Mouse (Mus musculus): Measurements from ENCODE around the gene Myo18b.

Myo18b gene

DNA sequence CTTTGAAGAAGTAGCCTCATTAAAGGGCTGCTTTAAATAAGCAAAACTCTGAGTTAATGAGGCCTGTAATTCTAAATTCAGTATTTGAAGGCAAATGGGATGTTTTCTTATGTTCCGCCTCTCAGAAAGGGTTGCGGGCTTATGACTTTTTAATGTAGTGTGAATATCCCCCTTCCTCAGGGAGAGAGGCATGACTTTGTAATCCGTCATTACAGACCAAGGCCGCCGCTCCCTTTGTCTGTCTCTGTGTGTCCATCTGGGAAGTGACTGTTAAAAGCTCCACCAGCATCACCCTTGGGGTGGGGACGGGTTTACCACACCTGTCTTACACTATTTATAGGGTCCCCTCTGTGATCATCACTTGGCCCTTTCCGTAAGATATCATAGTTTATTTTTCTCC lies 100.1 kb downstream of the Myo18b start:
- DNase-seq, result no peak

DNA sequence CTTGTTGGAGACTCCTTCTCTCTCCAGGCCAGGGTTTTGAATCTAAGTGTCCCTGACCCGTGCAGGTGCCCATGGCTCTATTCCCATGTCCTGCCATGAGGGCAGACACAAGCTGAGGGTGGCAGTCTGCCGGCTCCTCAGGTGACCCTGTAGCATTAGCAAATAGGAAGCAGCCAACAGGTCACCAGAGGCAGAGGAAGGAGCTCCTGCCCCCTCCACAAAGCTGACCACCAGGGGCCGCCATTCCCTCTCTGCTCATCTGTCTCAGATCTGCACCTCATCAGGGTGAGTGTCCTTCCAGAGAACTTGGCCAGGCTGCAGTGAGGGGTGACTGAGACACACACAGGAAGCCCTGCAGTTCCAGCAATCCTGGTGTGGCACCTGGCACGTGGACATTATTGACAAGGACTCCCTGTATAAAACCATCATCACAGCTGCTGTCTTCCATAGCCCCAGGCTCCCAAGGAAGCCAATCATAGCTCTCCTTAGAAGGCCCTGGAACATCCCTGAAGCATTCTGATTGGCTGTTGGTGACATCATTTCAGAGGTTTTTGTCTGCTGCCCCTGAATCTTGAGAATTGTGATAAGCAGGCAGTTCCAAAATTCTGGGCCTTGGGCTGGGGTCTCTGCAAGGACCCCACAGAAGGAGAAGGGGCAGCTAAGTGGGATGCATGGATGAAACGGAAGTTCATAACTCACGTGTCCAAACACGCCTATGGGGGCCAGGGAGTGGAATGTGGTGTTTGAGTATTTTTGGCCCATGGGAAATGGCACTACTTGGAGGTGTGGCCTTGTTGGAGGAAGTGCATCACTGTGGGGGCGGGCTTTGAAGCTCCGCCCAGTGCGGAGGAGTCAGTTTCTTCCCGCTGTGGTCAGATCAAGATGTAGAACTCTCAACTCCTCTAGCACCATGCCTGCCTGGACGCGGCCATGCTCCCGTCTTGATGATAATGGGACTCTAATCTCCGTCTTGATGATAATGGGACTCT lies 104.1 kb downstream of the Myo18b start:
- DNase-seq, result peak in 1 of 2 experiments; percentile 13

DNA sequence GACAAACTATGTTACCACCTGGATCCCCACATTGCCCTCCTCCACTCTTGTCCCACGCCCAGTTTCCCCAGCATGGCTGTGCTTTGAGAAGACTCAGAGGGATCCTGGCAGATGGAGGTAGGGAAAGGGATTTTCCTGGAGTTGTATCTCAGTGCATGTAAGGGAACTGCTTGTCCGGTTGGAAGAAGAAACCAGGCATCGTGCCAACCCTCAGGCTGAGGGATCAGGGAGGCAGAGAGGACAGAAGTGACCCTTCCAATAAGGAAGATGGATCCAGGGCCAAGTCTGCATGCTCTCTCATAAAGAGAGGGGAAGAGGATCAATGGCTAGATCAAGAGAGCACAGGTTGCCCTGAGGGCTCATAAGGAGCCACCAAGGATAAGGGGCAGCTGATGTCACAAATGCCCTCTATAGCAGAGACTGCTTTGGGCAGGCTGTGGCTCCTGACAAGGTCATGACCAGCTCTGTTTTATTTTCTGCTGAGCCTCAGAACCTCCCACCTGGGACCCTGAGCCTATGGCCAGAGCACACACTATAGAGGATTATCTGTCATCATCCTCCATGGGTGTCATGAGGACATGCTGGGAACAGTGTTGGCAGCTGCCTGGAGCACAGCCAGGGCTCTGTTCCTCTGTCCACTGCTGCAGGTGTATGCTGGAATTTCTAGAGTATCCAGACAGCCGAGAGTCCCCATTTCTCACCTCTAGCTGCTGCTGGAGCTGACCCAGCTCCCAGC lies 105.6 kb downstream of the Myo18b start:
- DNase-seq, result no peak

DNA sequence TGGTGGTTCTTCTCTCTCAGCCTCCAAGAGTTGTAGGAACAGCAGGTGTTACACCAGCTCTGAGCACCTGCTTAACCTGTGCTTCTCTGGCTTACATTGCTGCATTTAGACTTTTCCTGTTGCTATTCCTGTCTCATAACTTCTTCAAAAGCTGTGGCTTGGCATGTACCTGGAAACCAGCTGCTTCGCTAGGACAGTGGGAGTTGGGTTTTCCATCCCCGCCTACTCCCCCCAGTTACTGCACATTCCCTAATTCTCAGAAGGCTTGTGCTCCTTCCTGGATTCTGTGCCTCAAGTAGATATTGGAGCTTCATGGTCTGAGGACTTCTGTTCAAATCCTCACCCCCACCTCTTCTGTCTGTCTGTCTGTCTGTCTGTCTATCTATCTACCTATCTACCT lies 107.7 kb downstream of the Myo18b start:
- no peak for DNase-seq

DNA sequence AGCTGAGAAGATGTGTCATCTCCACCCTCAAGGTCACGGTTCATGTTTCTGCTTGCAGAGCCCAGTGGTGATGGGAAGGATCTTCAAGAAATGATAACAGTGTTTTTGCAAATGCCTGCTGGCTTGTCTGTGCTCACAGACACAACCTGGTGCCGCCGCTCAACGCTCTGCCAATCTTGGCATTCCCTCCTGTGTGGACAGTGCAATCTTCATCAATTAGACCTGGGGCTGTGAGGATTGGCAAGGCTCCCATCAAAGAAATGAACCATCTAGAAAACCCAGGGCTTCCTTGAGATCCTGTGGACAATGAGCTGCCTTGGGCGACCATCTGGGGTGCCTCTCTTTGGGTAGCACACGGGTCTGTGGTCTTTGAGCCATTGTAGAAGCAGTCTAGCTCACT lies 109.4 kb downstream of the Myo18b start:
- no peak for DNase-seq

DNA sequence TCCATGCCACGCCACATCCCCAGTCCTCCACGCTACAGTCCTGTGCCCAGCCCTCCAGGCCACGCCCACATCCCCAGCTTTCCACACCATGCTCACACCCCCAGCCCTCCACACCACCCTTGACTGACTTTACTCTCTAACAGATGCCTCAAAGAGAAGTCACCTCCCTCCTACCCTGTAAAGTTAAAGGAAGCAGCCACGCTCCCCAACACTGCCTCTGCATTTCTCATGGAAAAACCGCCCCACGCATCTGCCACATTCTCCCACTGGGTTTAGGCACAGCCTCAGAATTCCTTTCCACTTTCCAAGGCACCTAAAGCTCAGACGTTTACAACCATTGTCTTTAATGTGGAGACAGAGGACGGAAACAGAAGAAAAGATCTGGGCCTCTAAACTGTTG lies 110.1 kb downstream of the Myo18b start:
- no peak for DNase-seq

DNA sequence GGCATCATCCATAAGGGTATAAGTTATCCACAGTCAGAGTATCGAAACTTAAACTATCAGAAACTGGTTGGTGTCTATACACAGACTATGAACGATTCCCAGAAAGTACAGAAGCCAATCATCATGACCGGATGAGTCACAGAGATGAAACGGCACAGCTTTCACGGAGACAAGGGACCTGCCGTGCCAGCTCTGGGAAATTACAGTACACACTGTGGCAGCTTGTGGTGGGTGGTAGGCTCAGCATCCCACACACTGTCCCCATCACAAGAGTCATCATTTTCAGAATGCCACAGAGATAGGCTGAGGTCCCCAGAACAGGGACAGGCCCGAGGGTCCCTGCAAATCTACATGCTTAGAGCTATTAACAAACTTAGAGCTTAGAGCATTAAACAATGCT lies 114.4 kb downstream of the Myo18b start:
- DNase-seq, result no peak

DNA sequence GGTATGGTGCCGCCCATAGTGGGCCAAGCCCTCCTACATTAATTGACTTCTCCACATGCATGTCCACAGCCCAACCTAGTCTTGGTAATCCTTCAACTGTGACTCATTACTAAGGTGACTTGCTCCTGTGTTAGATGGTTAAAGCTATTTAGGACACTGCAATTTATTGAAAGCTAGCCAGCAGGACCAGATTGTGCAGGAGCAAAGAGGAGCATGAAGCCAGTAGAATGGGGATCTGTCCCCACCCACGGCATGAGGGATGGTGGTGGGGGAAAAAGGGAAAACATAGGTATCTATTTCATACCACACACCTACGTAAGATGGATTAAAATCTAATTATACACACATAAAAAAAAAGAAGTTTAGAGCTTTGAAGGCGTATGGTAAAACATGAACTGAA lies 114.9 kb downstream of the Myo18b start:
- DNase-seq, result no peak

DNA sequence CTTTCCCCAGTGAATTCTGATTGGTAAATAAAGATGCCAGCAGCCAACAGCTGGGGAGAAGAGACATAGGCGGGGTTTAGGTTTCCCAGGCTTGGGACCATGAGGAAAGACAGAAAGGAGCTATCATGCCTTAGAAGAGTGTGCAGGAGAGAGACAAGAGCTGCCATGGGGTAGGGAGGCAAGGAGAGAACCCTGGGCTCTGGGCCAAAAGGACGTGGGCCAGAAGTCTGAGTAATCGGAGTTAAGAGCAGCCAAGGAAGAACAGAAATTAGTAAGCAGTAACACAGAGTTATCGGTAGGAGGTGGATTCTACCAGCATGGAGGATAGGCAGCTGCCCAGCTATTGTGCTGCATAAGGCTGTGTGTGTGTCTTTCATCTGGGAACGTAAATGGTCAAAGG lies 115.8 kb downstream of the Myo18b start:
- peak in 1 of 2 experiments; percentile 24 for DNase-seq

DNA sequence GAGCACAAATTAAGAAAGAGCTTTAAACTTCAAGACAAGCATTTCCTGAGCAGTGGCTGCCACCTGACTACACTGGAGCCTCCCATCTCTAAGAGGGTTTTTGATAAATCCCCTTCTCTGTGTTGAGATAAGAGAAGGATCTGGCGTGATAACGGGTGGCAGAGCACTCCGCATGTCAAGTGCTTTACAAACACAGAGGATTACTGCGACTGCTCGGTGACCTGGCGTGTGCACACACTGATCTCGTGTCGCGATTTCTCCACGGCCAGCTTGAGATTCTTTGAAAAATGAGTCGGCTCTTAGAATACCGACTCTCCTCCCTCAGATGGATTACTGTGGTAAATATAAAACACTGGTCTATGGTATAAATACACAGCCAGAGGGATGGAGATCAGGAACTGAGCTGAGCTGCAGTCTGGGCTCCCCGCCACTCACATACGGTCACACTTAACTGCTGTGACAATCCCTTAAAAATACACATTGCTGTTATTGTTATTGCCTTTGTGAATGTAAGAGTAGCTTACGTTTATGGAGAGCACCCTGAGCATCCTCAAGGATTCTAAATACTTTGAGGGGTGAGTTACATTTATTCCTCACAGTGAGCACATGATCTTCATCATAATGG lies 119.3 kb downstream of the Myo18b start:
- no peak for DNase-seq

DNA sequence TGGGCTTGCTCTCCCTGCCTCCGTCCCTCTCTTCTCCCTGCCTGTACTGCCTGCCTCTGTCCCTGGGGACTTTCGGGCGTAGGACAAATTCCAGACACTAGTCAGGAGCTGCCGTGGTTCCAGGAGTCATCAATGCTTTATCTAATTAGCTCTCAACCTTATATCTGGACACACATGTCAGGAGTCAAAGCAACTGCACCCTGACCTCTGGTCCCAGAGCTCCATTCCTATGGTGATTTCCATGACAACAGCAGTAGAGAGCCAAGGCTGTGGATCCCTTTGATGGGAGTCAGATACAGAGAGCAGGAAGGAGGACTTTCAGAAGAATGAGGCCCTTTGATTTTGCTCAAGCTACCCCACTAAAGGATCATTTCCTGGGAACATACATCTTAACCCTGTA lies 122.7 kb downstream of the Myo18b start:
- no peak for DNase-seq

DNA sequence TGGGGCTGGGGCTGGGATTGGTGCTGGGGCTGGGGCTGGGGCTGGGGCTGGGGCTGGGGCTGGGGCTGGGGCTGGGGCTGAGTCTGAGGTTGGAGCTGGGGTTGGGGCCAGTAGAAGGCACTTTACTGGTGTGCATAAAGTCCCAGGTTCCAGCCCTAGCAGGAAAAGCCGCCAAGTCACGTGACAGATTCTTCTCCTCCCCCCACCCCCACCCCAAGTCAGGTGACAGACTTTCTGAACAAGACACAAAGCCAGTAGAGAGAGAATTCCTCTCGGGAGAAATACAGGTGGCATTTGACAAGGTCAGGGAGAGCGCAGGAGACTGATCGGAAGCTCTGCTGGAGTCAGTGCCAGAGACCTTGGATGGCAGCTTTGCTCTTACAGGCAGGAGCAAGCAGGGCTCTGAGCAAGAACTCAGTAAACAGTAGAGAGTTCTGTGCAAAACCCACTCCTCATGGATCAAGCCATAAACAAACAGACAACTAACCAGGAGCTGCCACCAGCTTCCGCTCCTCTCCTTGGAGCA lies 124.7 kb downstream of the Myo18b start:
- DNase-seq, result no peak

DNA sequence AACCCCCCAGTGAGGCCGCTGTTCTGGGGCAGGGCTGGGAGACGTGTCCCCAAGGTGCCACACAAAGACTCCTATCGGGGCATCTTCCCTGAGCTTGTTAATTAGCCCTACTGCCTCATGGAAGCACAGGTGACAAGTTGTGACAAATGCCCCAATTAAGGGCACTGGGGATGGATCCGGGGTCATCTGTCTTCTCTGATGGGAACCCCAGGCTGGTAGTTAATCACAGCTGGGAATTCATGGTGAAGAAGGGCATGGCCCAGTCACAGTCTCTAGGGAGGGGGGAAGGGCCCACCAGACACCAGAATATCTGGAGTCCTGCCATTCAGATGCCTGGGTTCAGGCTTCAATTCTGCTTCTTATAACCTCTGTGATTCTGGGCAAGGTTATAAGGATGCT lies 126.4 kb downstream of the Myo18b start:
- no peak for DNase-seq

DNA sequence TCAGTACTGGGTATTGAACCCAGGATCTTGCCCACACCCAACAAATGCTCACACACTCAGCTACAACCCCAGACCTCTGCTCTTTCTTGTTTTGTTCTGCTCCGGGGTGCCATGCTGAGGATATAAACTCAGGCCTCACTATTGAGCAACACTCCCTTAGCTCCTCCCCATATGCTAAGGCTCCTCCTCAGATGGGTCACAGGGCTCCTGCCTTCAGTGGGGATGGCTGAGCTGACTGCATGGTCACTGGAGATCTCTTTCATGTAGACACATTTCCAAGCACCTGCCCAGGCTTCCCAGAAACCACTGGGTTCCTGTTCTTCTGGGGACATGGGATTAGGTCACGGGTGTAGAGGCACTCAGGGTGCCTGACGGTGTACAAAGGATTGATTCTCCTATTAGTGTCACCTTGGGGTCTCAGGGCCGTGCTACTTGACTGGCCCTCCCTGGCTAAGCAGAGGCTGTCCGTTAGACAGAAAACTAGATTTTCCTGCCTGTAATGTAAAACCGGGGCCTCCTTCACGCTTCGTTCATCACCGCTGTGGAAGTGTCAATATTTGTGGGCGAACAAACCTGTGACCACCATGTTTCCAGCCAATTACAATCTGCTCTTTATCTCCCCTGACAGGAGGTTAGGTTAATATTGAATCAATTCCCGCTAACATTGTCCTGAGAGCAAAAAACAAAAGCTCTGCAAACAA lies 127.0 kb downstream of the Myo18b start:
- DNase-seq, result no peak

DNA sequence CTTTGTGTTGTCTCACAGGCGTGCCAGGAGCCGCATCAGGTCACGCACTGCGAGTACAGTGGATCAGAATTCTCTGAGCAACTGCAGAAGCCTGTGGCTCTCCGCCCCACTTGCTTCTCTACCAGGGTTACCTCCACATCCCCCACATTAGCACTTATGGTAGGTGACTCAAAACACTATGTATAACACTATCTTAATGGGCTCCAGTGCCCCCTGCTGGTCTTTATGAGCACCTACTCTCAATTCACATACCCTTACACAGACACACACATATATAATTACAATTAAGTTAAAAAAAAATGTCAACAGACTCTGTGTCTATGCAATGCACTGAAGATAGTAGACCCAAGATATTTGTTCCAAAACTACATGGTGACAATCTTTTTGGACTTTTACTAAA lies 127.6 kb downstream of the Myo18b start:
- no peak for DNase-seq

DNA sequence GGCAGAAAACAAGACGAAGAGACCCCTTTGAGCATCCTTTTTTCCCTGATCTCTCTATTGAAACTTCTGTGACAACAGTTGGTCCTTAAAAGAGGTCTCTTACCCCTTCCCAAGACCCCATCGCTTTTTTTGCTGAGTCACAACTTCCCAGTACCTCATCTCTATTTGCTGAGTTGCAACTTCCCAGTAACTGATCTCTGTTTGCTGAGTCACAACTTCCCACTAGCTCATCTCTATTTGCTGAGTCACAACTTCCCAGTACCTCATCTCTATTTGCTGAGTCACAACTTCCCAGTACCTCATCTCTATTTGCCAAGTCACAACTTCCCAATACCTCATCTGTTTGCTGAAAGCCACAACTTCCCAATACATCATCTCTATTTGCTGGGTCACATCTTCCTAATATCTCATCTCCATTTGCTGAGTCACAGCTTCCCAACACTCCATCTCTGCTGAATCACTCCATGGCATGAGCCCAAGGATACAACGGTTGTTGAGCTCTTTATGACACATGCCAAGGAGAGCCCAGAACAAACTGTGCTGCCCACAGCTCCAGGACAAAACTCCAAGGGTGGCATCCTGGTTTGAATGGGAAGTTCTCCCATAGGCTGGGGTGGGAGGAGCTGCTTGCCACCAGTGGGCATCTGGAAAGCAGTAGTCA lies 134.6 kb downstream of the Myo18b start:
- DNase-seq, result no peak

DNA sequence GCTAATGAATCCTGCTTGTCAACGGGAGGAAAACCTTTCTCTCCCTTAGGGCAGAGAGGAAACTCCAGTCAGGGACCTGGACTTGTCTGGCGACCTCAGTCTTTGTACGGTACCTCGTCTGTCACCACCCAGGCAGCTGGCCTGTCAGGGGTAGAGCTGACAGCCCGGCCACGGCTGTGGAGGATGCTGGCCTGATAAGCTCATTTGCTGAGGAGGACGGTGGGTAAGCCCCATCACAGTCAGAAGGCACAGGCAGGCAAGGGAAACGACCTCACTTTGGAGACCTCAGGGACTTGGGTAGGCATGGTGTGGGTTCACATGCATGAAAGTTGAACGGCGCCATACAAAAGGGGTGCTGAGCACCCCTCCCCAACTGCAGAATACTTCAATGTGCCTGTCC lies 140.6 kb downstream of the Myo18b start:
- no peak for DNase-seq

DNA sequence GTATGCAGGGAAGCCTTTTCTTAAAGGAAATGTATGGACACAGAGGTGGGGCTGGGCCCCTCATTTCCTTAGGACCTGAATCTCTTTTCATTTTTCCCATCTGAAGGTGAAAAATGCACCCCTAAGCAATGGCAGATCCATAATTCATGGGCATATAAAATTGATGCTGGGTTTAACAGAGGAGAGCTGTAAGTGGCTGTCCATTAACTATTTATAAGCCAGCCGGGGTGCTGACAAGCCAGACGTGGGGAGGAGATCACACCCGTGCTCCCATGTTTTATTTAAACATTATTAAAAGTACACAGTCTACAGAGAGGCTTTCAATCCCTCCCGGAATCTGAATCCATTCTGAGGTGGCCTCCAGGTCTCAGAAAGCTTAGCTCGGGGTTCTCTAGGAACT lies 146.5 kb downstream of the Myo18b start:
- no peak for DNase-seq

DNA sequence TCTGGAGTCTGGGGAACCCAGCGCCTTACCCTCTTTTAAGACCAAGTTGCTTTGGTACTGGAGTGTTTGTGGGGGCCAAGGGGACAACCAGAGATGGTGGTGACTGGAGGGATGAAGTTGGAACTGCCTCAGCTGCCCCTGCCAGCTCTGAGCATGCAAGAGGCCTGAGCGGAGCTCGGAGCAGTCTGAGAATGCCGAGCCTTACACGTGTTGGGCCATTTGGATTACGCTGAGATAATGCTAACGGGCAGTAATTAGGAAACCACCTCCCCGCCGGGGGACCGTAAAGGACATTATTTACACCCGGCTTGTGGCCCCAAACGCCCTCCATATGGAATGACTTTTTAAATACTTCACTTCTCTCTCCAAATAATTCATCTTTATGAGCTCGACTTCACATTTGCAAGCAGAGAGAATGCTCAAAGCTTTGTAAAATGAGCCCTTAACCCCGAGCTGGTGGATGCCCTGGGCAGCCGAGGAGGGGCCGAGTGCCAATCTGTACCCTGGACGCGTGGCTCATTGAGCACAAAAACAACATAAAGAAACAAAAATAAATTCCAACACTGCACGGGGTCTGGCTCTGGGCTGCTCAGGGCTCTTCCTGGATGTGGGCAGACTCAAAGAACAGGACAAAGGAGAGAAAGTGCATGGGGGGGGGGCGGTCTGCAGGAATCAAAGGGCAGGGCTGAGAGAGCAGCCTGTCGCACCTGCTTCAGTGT lies 148.0 kb downstream of the Myo18b start:
- no peak for DNase-seq

DNA sequence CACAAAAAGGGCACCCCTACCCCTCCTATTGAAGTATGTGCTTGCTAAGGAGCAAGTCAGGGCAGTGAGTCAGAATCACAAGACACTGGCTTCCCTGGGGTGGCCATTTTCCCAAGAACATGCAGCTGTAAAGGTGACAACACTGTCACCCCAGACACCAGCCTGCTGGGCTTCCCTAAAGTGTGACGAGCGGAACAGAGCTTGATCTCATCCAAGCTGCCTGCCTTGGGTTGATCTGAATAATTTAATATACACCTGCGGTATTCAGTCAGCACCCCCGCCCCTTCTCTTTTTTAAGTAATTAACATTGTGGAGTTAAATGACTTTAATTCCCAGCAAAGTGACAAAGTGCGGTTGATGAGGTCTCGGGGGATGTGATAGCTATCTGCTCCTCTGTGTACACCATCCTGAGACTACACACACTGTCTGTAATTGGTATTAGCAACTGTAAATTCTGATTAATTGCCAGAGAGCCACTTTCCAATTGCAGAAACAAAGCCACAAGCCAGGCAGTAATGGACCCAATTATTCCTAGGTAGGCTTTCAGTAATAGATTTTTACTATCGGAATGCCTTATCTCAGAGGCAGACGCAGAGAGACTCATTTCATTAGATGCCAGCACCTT lies 148.7 kb downstream of the Myo18b start:
- no peak for DNase-seq

DNA sequence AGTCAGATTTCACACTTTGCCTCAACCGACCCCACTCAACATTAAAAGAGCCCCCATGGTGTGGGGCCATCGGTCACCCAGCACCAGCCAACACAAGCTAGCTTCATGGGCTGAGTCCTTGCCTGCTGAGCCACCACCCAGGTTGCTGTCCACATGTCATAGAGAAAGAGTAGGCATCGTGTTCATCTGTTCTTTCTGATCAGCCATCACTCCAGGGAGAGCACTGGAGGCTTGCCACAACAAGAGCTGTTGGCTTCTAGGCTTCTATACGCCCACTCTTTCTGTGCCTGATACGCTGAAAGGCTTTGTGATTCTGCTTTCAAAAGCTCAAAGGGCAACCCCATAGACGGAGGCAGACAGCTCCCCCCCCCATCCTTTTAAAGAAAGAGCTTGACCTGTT lies 151.0 kb downstream of the Myo18b start:
- no peak for DNase-seq

All from kidney, postnatal 36 days (tissue).